Mouse (Mus musculus) bone marrow macrophage, adult 2 months (primary cell): ENCODE data around the gene Cacng2.

ENCODE experiments used
- CTCF ChIP-seq: IDR thresholded peaks from 2 replicates; pipeline ENCODE4 v1.5.1; 2012; ENCODE audit warnings: low read depth, mild to moderate bottlenecking, low read length, moderate library complexity
- POLR2A ChIP-seq: IDR thresholded peaks from 2 replicates; pipeline ENCODE4 v1.6.1; 2012; ENCODE audit warnings: mild to moderate bottlenecking, low read depth, low read length, borderline replicate concordance

DNA sequence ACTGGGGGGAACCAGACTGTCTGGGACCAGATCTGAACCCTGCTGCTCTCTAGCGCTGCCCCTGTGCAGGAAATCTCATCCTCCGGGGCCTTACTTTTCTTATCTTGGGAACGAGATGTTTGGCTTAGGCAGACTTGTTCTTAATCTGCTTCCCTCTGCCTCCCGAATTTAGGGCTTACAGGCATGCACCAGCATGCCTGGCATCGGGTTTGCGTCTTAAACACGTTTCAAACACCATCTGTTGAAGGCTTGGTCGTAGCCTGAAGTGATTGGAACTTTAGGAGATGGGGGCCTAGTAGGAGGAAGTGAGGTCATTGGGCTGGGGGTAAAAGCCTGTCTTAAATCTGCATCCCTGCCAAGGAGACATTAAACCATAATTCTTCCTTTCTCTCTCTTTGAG lies 89.9 kb downstream of the Cacng2 start:
- no peak for TF ChIP-seq POLR2A
- no peak for TF ChIP-seq CTCF
